Mouse (Mus musculus) embryonic facial prominence, embryonic 13.5 days (tissue): ENCODE results near the gene Ybey. TPM values are rescaled to one million over a fixed set of nuclear protein-coding genes. Genes with fewer than 3 reads are reported as not detected.

ENCODE experiments used
- ATAC-seq: fragments of 200-750 bp; cut with Nextera tagmentation; 2 replicates; pipeline ENCODE4 v1.8.0; 2017; ENCODE audit warnings: low read depth; ENCODE audit not compliant: insufficient number of reproducible peaks, insufficient read depth, low FRiP score, low TSS enrichment
- H3K27ac ChIP-seq: fragments of 300-500 bp; sonication (generic); 2 replicates; pipeline ENCODE4 v1.5.1; 2015; ENCODE audit warnings: moderate library complexity, mild to moderate bottlenecking, inconsistent platforms
- H3K27me3 ChIP-seq: fragments of 300-500 bp; sonication (generic); 2 replicates; pipeline ENCODE4 v1.6.1; 2015; ENCODE audit warnings: mild to moderate bottlenecking, inconsistent platforms
- H3K36me3 ChIP-seq: fragments of 300-500 bp; sonication (generic); 2 replicates; pipeline ENCODE4 v1.6.1; 2015; ENCODE audit warnings: mild to moderate bottlenecking, inconsistent platforms
- H3K4me1 ChIP-seq: fragments of 300-500 bp; sonication (generic); 2 replicates; pipeline ENCODE4 v1.6.1; 2015; ENCODE audit warnings: inconsistent platforms
- H3K4me2 ChIP-seq: fragments of 300-500 bp; sonication (generic); 2 replicates; pipeline ENCODE4 v1.6.1; 2015; ENCODE audit warnings: moderate library complexity, mild to moderate bottlenecking, inconsistent platforms
- H3K4me3 ChIP-seq: fragments of 300-500 bp; sonication (generic); 2 replicates; pipeline ENCODE4 v1.5.1; 2015; ENCODE audit warnings: mild to moderate bottlenecking, inconsistent platforms
- H3K9ac ChIP-seq: fragments of 300-500 bp; sonication (generic); 2 replicates; pipeline ENCODE4 v1.6.1; 2015; ENCODE audit warnings: mild to moderate bottlenecking, inconsistent platforms
- H3K9me3 ChIP-seq: fragments of 300-500 bp; sonication (generic); 2 replicates; pipeline ENCODE4 v1.6.1; 2016; ENCODE audit warnings: inconsistent platforms
- WGBS: fragments of 180-500 bp; shearing (Covaris S2); methylation state at CpG from one replicate; pipeline ENCODE4 v1.1.7; 2015; ENCODE audit warnings: mixed read lengths; 5-methylcytosine and 5-hydroxymethylcytosine counted together
- polyA plus RNA-seq: library from polyadenylated mRNA; unstranded; fragments of >200 nt; fragmentation: Nextera tagmentation; extraction: Ambion mirVana; gene quantifications from 2 replicates; pipeline ENCODE4 v1.2.1, GENCODE M21; 2015

The Ybey gene
- polyA plus RNA-seq, 1 experiment from 2014 or later, result 7.4 TPM

- H3K27me3 ChIP-seq, result no peaks in the 10 kb centered on the region
- H3K4me1 ChIP-seq, result no peaks in the 10 kb centered on the region
- no peak overlapping the region for H3K4me3 ChIP-seq
- ATAC-seq, result no peak
- peaks cover 96% of the 10 kb centered on the region for H3K36me3 ChIP-seq
- no peaks in the 10 kb centered on the region for H3K9me3 ChIP-seq
- H3K9ac ChIP-seq, result no peak overlapping the region
- H3K4me2 ChIP-seq, result no peak overlapping the region
- H3K27ac ChIP-seq, result no peak overlapping the region
- WGBS, result 91% methylated on average over 6 of the region's 6 CpGs
Observed at GRCm38 (mm10) chr10:76481480-76481879, 12.6 kb upstream of the Ybey start.

GRCm38 (mm10) chr10:76480851-76481250, 11.9 kb upstream of the Ybey start:
- no peak for ATAC-seq
- H3K4me3 ChIP-seq, result no peak overlapping the region
- H3K27me3 ChIP-seq, result no peaks in the 10 kb centered on the region
- WGBS, result 82% methylated on average over 13 of the region's 13 CpGs
- H3K4me1 ChIP-seq, result no peaks in the 10 kb centered on the region
- no peak overlapping the region for H3K27ac ChIP-seq
- no peak overlapping the region for H3K4me2 ChIP-seq
- no peaks in the 10 kb centered on the region for H3K9me3 ChIP-seq
- peaks cover 96% of the 10 kb centered on the region for H3K36me3 ChIP-seq
- H3K9ac ChIP-seq, result no peak overlapping the region

- WGBS, result 90% methylated on average over 5 of the region's 5 CpGs
- Histone ChIP-seq H3K4me1 (0 out of 2 replicates have a peak, but pooled peaks cover 6% of the 10 kb centered on the region), H3K27me3 (no peaks in the 10 kb centered on the region), H3K9me3 (no peaks in the 10 kb centered on the region), H3K9ac (peak overlapping the region; percentile 44), H3K36me3 (peaks cover 66% of the 10 kb centered on the region), H3K27ac (no peak overlapping the region), H3K4me2 (no peak overlapping the region), H3K4me3 (no peak overlapping the region)
- ATAC-seq, result no peak
Observed at GRCm38 (mm10) chr10:76473759-76474158, 4.8 kb upstream of the Ybey start.

- Histone ChIP-seq H3K4me2 (no peak overlapping the region), H3K9ac (no peak overlapping the region), H3K4me3 (no peak overlapping the region), H3K27me3 (no peaks in the 10 kb centered on the region), H3K9me3 (no peaks in the 10 kb centered on the region; the same call in 1 of the 2 replicates), H3K4me1 (no peaks in the 10 kb centered on the region), H3K27ac (no peak overlapping the region), H3K36me3 (peaks cover 19% of the 10 kb centered on the region; the same call in 1 of the 2 replicates)
- WGBS, result 82% methylated on average over 6 of the region's 6 CpGs
- no peak for ATAC-seq
Observed at GRCm38 (mm10) chr10:76462721-76463120, 6.2 kb downstream of the Ybey start.

- Histone ChIP-seq H3K9ac (no peak overlapping the region), H3K27me3 (no peaks in the 10 kb centered on the region), H3K9me3 (no peaks in the 10 kb centered on the region; the same call in 1 of the 2 replicates), H3K27ac (no peak overlapping the region), H3K4me3 (no peak overlapping the region), H3K4me2 (no peak overlapping the region), H3K36me3 (peaks cover 19% of the 10 kb centered on the region; the same call in 1 of the 2 replicates), H3K4me1 (no peaks in the 10 kb centered on the region)
- ATAC-seq, result no peak
- WGBS, result 87% methylated on average over 7 of the region's 7 CpGs
Observed at GRCm38 (mm10) chr10:76462312-76462711, 6.6 kb downstream of the Ybey start.

- 85% methylated on average over 1 of the region's 1 CpGs for WGBS
- no peak overlapping the region for H3K4me3 ChIP-seq
- H3K36me3 ChIP-seq, result peaks cover 19% of the 10 kb centered on the region; the same call in 1 of the 2 replicates
- no peak overlapping the region for H3K27ac ChIP-seq
- H3K4me1 ChIP-seq, result no peaks in the 10 kb centered on the region
- H3K9me3 ChIP-seq, result no peaks in the 10 kb centered on the region; the same call in 1 of the 2 replicates
- H3K4me2 ChIP-seq, result no peak overlapping the region
- no peak for ATAC-seq
- no peaks in the 10 kb centered on the region for H3K27me3 ChIP-seq
- H3K9ac ChIP-seq, result no peak overlapping the region
Observed at GRCm38 (mm10) chr10:76461255-76461654, 7.7 kb downstream of the Ybey start.

- no peak for ATAC-seq
- Histone ChIP-seq H3K4me3 (no peak overlapping the region), H3K27ac (no peak overlapping the region), H3K27me3 (no peaks in the 10 kb centered on the region), H3K9ac (no peak overlapping the region), H3K9me3 (no peaks in the 10 kb centered on the region; the same call in 1 of the 2 replicates), H3K4me1 (no peaks in the 10 kb centered on the region), H3K4me2 (no peak overlapping the region), H3K36me3 (no peaks in the 10 kb centered on the region)
- 51% methylated on average over 5 of the region's 5 CpGs for WGBS
Observed at GRCm38 (mm10) chr10:76455289-76455688, 13.6 kb downstream of the Ybey start.

GRCm38 (mm10) chr10:76448851-76449250, 20.1 kb downstream of the Ybey start, which contains the start of gene 2610028H24Rik:
Gene 2610028H24Rik, plus strand, starts transcription at chr10:76449081.
- no peak for ATAC-seq
- H3K4me2 ChIP-seq, result no peak within 1 kb of the TSS
- H3K4me3 ChIP-seq, result no peak within 1 kb of the TSS
- 53% methylated on average over 5 of the region's 5 CpGs for WGBS
- H3K4me1 ChIP-seq, result peaks cover 6% of the 10 kb centered on the region; the same call in 1 of the 2 replicates
- H3K36me3 ChIP-seq, result no peaks in the 10 kb centered on the region
- H3K9me3 ChIP-seq, result no peaks in the 10 kb centered on the region
- no peak within 1 kb of the TSS for H3K27ac ChIP-seq
- no peaks in the 10 kb centered on the region for H3K27me3 ChIP-seq
- H3K9ac ChIP-seq, result no peak within 1 kb of the TSS

- 77% methylated on average over 15 of the region's 15 CpGs for WGBS
- H3K4me2 ChIP-seq, result no peak overlapping the region
- H3K9me3 ChIP-seq, result no peaks in the 10 kb centered on the region
- H3K9ac ChIP-seq, result 0 out of 2 replicates have a peak overlapping the region, but pooled peaks have one; percentile 11
- no peak overlapping the region for H3K4me3 ChIP-seq
- ATAC-seq, result no peak
- H3K36me3 ChIP-seq, result no peaks in the 10 kb centered on the region
- no peak overlapping the region for H3K27ac ChIP-seq
- peaks cover 15% of the 10 kb centered on the region for H3K4me1 ChIP-seq
- H3K27me3 ChIP-seq, result no peaks in the 10 kb centered on the region
Observed at GRCm38 (mm10) chr10:76447406-76448229, 21.3 kb downstream of the Ybey start.

GRCm38 (mm10) chr10:76445996-76446681, 22.8 kb downstream of the Ybey start:
- Histone ChIP-seq H3K36me3 (no peaks in the 10 kb centered on the region), H3K9me3 (no peaks in the 10 kb centered on the region), H3K27me3 (no peaks in the 10 kb centered on the region), H3K4me3 (no peak overlapping the region), H3K4me1 (peaks cover 21% of the 10 kb centered on the region), H3K27ac (no peak overlapping the region), H3K9ac (no peak overlapping the region), H3K4me2 (no peak overlapping the region)
- 68% methylated on average over 4 of the region's 4 CpGs for WGBS
- ATAC-seq, result no peak

GRCm38 (mm10) chr10:76442178-76443088, 26.5 kb downstream of the Ybey start, which contains the start of gene Pcnt:
Gene Pcnt, minus strand, starts transcription at chr10:76442786.
- peak within 1 kb of the TSS; percentile 94 for H3K27ac ChIP-seq
- peak within 1 kb of the TSS; percentile 82 for H3K9ac ChIP-seq
- H3K9me3 ChIP-seq, result no peaks in the 10 kb centered on the region
- H3K4me3 ChIP-seq, result peak within 1 kb of the TSS; percentile 79
- peaks cover 24% of the 10 kb centered on the region for H3K4me1 ChIP-seq
- no peaks in the 10 kb centered on the region for H3K27me3 ChIP-seq
- under 1% methylated on average over 78 of the region's 78 CpGs for WGBS
- peak; percentile 98 for ATAC-seq
- peak within 1 kb of the TSS; percentile 83 for H3K4me2 ChIP-seq
- H3K36me3 ChIP-seq, result peaks cover 24% of the 10 kb centered on the region
